Mouse (Mus musculus) splenic B cell, adult 2 months (primary cell): ENCODE measurements at regions not wholly inside any gene's neighbourhood (a gene's known extent, or its start where the extent isn't known, plus 50 kb on each side); places are given as distances from the start of the nearest gene placed in this dataset.

ENCODE experiments used
- DNase-seq: peaks from one replicate; pipeline ENCODE4 v3.0.0-alpha.2; 2011; ENCODE audit warnings: low read depth, low spot score
- H3K27me3 ChIP-seq: 2 replicates; pipeline ENCODE4 v1.6.1; 2012; ENCODE audit warnings: mild to moderate bottlenecking, low read length, moderate library complexity, mixed read lengths; ENCODE audit not compliant: control insufficient read depth, poor library complexity, insufficient read depth, severe bottlenecking
- H3K36me3 ChIP-seq: 2 replicates; pipeline ENCODE4 v1.6.1; 2012; ENCODE audit warnings: mild to moderate bottlenecking, low read length, moderate library complexity, mixed read lengths; ENCODE audit not compliant: control insufficient read depth, poor library complexity, insufficient read depth, severe bottlenecking

DNA sequence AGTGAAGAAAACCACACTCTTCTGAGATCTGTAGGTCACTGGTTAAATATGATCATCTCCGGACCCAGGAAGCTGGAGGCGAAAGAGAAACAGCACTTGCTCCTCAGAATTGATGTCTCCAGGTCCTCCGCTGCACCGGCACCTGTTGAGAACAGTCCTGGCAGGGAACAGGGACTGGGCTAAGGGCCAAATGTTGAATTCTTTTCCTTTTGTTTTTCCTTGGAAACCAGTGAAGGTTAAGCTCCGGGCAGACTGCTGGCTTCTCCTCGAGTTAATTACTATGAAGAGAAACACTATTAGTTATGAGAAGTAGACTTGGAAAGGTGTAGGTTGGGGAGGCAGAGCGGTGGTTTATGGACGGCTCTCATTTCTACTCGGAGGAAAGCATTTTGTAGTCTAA, 242.7 kb downstream of the Rngtt start:
- H3K36me3 ChIP-seq = no peaks in the 10 kb centered on the region
- no peak for DNase-seq
- no peaks in the 10 kb centered on the region for H3K27me3 ChIP-seq

DNA sequence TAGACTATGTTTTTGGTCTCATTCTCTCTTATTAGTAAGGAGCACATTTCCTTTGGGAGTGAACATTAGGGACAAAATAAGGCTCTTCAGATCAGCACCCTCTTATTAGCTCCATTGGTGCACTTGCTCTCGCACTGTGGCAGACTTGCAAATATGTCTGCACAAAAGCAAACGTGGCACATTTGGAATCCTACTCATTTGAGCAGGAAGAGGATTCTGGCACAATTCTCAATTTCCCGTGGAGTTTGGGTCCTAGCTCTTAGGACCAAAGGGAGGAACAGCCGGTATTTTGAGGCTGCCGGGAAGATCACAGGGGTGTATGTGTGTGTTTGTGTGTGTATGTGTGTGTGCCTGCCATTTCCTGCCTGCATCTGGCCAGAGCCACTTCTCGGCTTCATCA, 244.5 kb downstream of the Rngtt start:
- no peaks in the 10 kb centered on the region for H3K36me3 ChIP-seq
- no peak for DNase-seq

DNA sequence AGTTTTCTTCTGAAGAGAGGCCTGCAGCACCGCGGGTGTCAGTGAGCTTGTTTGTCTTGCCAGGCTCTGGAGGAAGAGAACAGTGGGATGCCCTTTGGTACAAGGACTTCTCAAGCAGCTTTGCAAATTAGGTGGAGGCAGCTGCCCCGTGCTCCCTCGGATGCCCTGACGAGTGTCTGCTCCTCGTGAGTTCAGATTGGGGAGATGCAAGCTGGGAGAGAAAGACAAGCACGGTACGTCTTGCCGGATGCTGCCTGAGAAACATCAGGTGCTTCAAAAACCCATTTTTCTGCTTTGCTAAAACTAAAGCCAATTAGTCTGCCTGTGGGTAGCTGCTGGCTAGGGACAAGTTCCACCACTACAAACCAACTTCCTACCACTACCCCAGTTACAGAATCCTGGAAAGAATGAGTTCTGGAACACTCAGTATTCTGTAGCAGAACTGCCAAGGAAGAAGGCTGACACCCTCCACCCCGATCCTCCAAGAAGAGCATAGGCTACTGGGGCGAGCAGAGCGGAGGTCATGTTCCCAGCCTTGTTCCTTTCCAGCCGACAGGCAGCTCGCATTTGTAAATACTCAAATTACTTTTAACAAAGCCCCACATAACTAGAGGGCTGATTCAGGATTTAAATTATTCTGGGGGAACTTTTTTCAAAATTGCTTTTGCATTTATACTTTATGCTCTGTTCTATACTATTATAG, 245.3 kb downstream of the Rngtt start:
- no peak for DNase-seq

More for the DNA sequence above, 244.5 kb downstream of the Rngtt start:
- H3K27me3 ChIP-seq = no peaks in the 10 kb centered on the region

DNA sequence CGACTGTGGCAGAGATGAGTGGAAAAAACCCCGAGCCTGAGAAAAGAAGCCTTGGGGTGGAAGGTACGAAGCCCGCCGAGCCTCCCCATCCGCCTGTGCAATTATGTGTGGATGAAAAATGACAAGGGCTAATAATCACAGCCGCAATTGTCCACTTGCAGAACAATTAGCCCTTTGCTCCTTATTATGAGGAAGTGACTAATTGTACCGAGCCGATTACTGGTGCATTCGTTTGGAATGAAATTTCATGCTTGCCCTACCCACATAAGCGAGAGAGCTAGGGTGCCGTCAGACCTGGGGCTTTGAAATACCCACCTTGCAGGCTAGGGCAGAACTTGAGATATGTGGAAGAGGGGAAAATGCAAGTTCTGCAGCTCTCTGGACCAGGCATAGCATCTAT, 245.9 kb downstream of the Rngtt start:
- Histone ChIP-seq H3K36me3 (no peaks in the 10 kb centered on the region), H3K27me3 (no peaks in the 10 kb centered on the region)
- DNase-seq = no peak

More for the DNA sequence above, 245.3 kb downstream of the Rngtt start:
- Histone ChIP-seq H3K27me3 (no peaks in the 10 kb centered on the region), H3K36me3 (no peaks in the 10 kb centered on the region)

DNA sequence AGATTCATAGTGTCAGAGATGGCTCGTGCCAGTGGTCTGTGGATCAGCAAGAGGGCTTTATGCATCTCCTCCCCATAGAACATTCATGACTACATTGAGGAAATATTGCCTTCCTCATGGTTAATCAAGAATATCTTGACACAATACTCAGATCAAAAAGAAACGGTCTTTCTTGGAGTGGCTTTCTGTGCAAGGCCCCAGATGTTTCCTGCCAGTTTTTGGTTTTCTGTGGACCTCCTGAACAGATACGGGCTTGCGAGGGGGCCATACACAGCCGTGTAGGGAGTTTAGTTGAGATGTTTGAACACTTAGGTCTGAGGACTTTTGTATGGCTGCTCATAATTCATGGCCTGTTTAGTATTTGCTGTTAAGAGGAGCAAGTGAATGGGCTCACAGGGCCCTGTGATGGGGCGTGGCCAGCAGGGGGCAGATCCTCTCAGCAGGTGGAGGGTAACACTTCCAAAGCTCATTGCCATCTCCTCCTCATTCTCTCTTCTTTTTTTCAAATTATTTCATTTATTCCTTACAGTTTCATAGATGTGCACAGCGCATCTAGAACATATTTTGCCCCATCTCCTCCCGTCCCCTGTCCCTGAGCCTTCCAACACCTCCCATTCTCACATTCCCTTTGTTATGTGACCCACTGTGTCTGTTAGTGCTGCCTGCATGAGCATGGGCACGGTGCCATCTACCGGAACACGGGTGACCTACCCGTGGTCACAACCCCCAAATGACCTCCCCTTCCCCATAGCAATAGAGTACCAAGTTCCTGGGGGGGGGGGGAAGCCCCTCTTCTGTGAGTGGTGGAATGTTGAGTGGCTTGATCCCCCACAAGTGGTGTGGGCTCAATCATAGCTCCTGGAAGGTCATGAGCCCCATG, 246.8 kb downstream of the Rngtt start:
- H3K27me3 ChIP-seq = no peaks in the 10 kb centered on the region
- H3K36me3 ChIP-seq = no peaks in the 10 kb centered on the region
- peak; percentile 33 for DNase-seq

DNA sequence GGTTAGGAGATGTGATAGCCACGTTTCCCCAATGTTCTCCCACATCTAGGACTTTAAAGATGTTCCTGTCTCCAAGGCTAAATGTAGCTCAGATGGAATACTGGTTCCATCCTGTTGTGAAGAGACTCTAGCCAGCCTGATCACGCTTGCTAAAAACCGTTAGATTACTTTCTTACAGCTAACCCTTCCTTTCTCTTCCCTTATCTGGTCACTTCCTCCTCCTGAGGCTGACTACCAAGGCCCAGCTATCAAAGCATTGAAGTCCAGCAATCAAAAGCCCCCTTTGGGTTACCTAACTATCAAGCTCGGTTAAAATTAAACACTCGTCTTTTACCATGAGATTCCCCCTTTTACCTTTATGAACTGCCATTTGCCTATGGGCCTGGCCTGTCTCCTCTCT, 260.2 kb downstream of the Rngtt start:
- no peaks in the 10 kb centered on the region for H3K27me3 ChIP-seq
- H3K36me3 ChIP-seq = no peaks in the 10 kb centered on the region
- no peak for DNase-seq

DNA sequence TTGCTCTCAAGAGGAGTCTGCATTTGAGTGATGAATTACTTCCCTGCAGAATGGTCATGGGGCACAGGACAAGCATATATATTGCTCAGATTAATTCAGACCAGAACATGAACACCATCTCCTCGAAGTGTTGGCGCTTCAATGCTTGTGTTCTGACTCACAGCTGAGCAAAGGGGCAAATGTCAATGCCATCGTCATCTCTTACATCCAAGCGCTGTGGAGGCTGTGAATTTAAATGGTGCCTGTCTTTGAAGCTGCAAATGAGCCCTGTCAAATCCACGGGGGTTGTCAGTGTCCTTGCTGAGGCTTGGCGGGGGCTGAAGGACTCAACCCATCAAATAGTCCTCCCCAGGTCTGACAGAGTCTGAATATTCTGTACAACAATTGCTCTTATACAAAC, 261.2 kb downstream of the Rngtt start:
- H3K36me3 ChIP-seq = no peaks in the 10 kb centered on the region
- DNase-seq = no peak
- no peaks in the 10 kb centered on the region for H3K27me3 ChIP-seq

DNA sequence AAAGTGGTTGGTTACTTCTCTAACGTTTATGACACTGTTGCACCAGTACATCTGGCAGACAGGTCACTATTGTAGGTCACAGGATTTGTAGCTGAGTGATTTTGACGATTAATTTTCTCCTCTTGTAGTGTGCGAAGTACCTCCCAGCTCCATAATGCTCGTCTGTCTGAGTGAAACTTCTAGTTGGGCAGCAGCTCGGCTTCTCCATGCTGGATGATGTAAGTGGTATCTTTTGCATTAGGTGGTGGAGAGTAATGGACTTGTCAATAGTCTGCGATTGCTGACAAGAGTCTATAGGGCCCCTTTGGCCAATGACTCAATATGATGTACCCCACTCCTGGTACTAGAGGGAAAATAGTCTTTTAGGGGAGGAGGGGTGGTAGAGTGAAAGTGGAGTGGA, 267.5 kb downstream of the Rngtt start:
- no peaks in the 10 kb centered on the region for H3K36me3 ChIP-seq
- no peak for DNase-seq
- H3K27me3 ChIP-seq = no peaks in the 10 kb centered on the region

DNA sequence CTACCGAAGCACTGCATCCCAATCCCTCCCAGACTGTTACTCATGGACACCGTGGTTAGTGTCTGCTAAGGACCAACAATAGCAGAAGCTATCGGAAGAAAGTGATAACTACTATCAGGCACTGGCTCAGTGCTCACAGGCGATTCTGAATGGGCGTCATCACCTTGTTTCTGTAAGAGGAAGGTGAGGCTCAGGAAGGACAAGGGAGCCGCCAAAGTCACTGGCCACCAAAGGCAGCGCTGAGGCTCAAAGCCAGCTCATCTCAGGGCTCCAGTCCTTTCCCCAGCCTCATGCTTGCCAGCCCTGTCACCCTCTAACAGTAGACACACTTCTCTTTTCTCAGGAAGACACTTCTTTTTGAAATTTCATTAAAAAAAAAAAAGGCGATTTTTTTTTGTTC, 270.4 kb downstream of the Rngtt start:
- Histone ChIP-seq H3K27me3 (no peaks in the 10 kb centered on the region), H3K36me3 (no peaks in the 10 kb centered on the region)
- DNase-seq = no peak

DNA sequence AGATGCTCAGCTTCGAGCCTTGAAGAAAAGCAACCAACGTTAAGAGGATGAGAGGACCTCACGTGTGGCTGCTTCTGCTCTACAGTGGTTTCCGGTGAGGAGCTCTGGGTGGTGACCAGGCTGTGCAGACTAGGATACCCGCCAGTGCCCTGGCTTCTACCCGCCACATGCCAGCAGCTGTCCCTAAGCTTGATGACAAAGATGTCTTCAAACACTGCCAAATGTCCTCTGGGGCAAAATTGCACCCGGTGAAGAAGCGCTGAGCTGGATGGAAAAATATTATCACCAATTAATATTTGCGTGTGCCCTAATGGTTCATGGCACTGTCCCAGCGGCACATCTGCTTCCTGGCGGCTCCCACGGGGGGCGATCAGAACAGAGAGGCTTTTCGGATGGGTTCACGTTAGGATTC, 271.1 kb downstream of the Rngtt start:
- Histone ChIP-seq H3K36me3 (no peaks in the 10 kb centered on the region), H3K27me3 (no peaks in the 10 kb centered on the region)
- DNase-seq = no peak

DNA sequence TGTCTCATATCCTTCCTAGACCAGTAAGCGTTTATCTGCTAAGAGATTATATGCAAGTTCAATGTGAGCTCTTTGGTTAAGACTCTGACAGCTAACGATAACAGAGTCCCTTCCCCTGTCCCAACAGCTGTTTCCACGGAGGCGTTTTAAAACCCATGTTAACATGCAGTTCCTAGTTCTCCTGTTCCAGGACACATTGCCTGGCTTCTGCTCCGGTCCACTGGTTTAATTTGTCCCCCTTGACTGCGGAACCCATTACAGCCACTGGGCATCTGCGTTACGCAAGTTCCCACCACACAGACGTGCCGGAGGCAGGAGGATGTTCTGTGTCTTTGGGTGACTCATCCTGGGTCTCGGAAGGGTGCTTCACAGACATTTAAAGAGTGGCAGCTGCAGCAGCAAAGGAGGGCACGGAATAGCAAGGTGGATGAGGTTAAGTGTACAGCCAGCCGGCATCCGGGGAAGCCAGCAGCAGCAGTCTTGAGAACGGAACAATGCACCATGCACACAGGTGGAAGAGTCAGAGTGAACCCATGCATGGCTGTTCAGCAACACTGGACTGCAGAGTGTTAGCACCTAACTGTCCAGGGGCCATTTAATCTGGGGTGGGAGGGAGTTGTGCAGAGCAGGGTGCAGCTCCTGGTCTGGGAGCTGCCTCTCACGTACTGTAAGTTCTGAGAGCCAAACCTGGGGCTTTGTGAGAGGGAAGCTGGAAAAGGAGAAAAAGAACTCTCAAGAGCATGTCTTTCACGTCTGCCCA, 271.8 kb downstream of the Rngtt start:
- Histone ChIP-seq H3K27me3 (no peaks in the 10 kb centered on the region), H3K36me3 (no peaks in the 10 kb centered on the region)
- peak; percentile 4 for DNase-seq

DNA sequence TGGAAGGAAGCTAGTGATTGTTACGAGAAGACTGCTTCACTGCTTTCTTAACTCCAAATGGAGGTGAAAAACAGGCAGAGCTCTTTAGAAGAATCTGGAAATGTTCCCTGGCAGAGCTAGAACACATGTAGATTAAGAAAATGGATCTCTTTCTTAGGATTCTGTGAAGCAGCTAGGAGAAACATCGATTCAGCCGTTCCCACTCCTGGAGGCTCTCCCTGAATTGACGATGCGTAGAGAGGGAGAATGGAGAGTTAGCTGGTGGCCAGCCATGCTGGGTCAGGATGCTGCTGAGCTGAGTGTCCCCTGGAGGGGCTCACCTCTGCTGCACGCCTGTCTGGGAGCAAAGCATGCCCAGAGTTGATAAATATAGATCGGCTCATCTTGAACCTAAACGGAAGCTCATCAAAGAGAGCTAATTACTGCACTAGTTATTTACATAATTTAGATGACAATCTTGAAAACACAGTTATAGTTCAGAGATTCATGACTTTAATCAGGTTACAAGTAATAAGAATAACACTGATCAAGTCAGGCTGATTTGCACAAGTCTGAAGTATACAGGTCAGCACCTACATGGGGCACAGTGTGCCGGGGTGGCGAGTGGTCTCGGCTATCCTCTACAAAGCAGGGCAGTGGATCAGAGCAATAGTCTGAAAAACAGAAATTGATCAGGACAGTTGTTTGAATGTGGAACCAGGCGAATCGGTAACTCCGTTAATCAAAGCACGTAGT, 273.0 kb downstream of the Rngtt start:
- H3K27me3 ChIP-seq = no peaks in the 10 kb centered on the region
- DNase-seq = no peak
- no peaks in the 10 kb centered on the region for H3K36me3 ChIP-seq

DNA sequence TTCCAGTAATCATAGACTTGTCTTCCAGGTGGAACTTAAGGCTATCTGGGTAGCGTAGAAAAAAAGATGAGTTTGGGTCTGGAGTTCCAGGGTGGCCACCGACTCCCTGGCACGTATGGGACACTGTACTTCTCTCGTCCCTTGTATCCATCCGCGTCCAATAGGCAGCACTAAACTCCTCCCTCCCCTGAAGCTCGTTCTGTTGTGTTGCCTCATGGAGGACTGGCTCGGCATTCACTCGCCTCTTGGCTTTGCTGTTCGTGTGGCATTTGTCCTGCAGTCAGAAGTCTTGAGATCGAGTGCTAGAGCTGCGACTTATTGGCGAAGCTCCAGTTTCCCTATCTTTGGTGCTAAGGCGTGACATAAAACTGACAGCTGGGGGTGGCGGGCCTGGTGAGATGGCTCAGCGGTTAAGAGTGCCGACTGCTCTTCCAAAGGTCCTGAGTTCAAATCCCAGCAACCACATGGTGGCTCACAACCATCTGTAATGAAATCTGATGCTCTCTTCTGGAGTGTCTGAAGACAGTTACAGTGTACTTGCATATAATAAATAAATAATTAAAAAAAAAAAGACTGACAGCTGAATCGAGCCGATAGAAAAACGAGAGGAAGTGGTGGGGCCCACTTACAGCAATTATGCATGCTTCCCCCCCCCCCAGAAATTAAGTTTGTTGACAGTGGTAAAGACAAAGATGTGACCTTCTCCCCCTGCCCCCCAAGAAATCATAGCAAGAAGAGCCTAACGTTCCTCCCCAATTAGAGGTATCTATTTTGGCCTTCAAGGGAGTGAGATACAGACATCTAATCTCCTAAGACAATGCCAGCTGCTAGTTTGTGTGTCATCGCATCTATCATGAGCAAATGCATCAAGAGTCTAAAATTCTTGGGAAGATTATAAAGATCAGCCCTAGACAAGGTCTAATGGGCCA, 274.1 kb downstream of the Rngtt start:
- H3K27me3 ChIP-seq = no peaks in the 10 kb centered on the region
- DNase-seq = no peak
- no peaks in the 10 kb centered on the region for H3K36me3 ChIP-seq
